27 mouse cellular contexts compared by ENCODE assay signal in the genomic region with DNA sequence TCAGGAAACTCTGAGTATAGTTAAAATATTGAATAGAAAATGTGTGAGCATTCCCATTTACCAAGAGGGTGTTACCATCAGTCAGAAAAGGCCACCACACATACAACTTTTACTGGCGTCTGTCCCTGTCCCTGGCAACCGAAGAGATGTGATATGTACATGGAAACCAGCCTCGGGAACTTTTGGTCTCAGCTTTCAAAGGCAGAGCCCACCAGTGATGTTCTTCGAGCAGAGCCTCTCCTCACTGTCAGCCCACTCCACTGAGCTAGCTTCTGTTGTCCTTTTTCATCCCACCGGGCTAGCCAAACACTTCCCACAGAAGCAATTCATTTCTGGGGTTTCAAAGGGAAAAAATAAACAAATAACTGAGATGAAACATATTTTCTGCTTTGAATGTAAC. TPM values are rescaled to one million over a fixed set of nuclear protein-coding genes. Genes with fewer than 3 reads are reported as not detected.
DNase-seq lines count a peak whose midpoint lies in the region; ATAC-seq and TF ChIP-seq lines count a peak whose summit lies in the region.
"Had no signal": no experiment of that assay in that cellular context is flagged by ENCODE, and none has a peak within 500 bp of the region (broad histone marks: within the 10 kb centered on the region; RNA-seq: fewer than 3 reads in every experiment).

No protein-coding gene starts in this region.

- DNase-seq in hindbrain, embryonic 11.5 days (ENCODE audit: low spot score) = peak; percentile 38
- no peak for DNase-seq in hindbrain, embryonic 10.5 days (ENCODE audit: low spot score)
- no peak for DNase-seq in midbrain, postnatal 0 days (ENCODE audit: low spot score)
- DNase-seq in lung, postnatal 4 days = no peak
- DNase-seq: adrenal gland, adult 8-10 months; cerebellum, adult 11-12 months; gastrocnemius, adult 2 months; kidney, adult 9 months; kidney, postnatal 25 days; liver, postnatal 0 days; thymus, adult 2 months; thymus, postnatal 4 days had no signal

- TF ChIP-seq CTCF in midbrain, postnatal 0 days (IDR thresholded peaks at IDR 0.05) = no peak

- no peak overlapping the region for H3K4me3 ChIP-seq in hindbrain, embryonic 11.5 days (ENCODE audit: low read depth, low read length)
- H3K4me3 ChIP-seq in hindbrain, embryonic 10.5 days = no peak overlapping the region
- H3K4me3 ChIP-seq in midbrain, embryonic 13.5 days (replicated peaks) = no peak overlapping the region
- no peak overlapping the region for H3K4me3 ChIP-seq in midbrain, postnatal 0 days (ENCODE audit: low read depth, low read length)
- H3K4me3 ChIP-seq in embryonic facial prominence, embryonic 13.5 days = no peak overlapping the region
- no peak overlapping the region for H3K4me3 ChIP-seq in neural tube, embryonic 12.5 days
- H3K4me3 ChIP-seq: erythroblast, embryonic 14.5 days; gastrocnemius, adult 2 months; layer of hippocampus, adult 2 months had no signal

- H3K4me1 ChIP-seq in hindbrain, embryonic 11.5 days (replicated peaks; ENCODE audit: control insufficient read depth, insufficient read depth, low read length) = no peaks in the 10 kb centered on the region; the same call in none of the 2 replicates
- peaks cover 30% of the 10 kb centered on the region for H3K4me1 ChIP-seq in hindbrain, embryonic 10.5 days (replicated peaks)
- H3K4me1 ChIP-seq in midbrain, embryonic 13.5 days (replicated peaks) = peaks cover 33% of the 10 kb centered on the region
- H3K4me1 ChIP-seq in midbrain, postnatal 0 days (ENCODE audit: insufficient read depth, low read length) = no peaks in the 10 kb centered on the region
- peaks cover 57% of the 10 kb centered on the region for H3K4me1 ChIP-seq in embryonic facial prominence, embryonic 13.5 days
- peaks cover 51% of the 10 kb centered on the region for H3K4me1 ChIP-seq in neural tube, embryonic 12.5 days

- H3K9ac ChIP-seq in hindbrain, embryonic 11.5 days (ENCODE audit: low read depth, low read length) = no peak overlapping the region
- no peak overlapping the region for H3K9ac ChIP-seq in midbrain, embryonic 13.5 days (replicated peaks)
- no peak overlapping the region for H3K9ac ChIP-seq in midbrain, postnatal 0 days (replicated peaks; ENCODE audit: low read length, poor library complexity, severe bottlenecking)
- no peak overlapping the region for H3K9ac ChIP-seq in embryonic facial prominence, embryonic 13.5 days
- no peak overlapping the region for H3K9ac ChIP-seq in neural tube, embryonic 12.5 days
- H3K9ac ChIP-seq: embryonic facial prominence, embryonic 12.5 days; forebrain, embryonic 13.5 days; hindbrain, embryonic 15.5 days; liver, postnatal 0 days had no signal

- H3K4me2 ChIP-seq in hindbrain, embryonic 11.5 days (replicated peaks; ENCODE audit: low read depth, low read length) = no peak overlapping the region
- H3K4me2 ChIP-seq in midbrain, embryonic 13.5 days (replicated peaks) = no peak overlapping the region; the same call in 1 of the 2 replicates
- no peak overlapping the region for H3K4me2 ChIP-seq in midbrain, postnatal 0 days (ENCODE audit: low read depth, low read length, poor library complexity, severe bottlenecking)
- 0 out of 2 replicates have a peak overlapping the region, but pooled peaks have one; percentile 61 for H3K4me2 ChIP-seq in embryonic facial prominence, embryonic 13.5 days
- peak overlapping the region; percentile 50 for H3K4me2 ChIP-seq in neural tube, embryonic 12.5 days (replicated peaks)
- H3K4me2 ChIP-seq: liver, embryonic 11.5 days had no signal

- no peak for ATAC-seq in hindbrain, embryonic 11.5 days (ENCODE audit: low FRiP score)
- no peak for ATAC-seq in midbrain, embryonic 13.5 days
- no peak for ATAC-seq in midbrain, postnatal 0 days (ENCODE audit: low FRiP score)
- ATAC-seq in embryonic facial prominence, embryonic 13.5 days (ENCODE audit: insufficient number of reproducible peaks, insufficient read depth, low FRiP score, low TSS enrichment, low read depth) = no peak
- no peak for ATAC-seq in neural tube, embryonic 12.5 days (ENCODE audit: low FRiP score, low read depth)
- ATAC-seq: intestine, embryonic 16.5 days; liver, postnatal 0 days; lung, postnatal 0 days had no signal

- H3K36me3 ChIP-seq in hindbrain, embryonic 11.5 days (ENCODE audit: control insufficient read depth, insufficient read depth, low read length) = no peaks in the 10 kb centered on the region
- no peaks in the 10 kb centered on the region for H3K36me3 ChIP-seq in hindbrain, embryonic 10.5 days
- H3K36me3 ChIP-seq in midbrain, embryonic 13.5 days = no peaks in the 10 kb centered on the region
- no peaks in the 10 kb centered on the region for H3K36me3 ChIP-seq in midbrain, postnatal 0 days (ENCODE audit: insufficient read depth, low read length)
- H3K36me3 ChIP-seq in embryonic facial prominence, embryonic 13.5 days = no peaks in the 10 kb centered on the region
- no peaks in the 10 kb centered on the region for H3K36me3 ChIP-seq in neural tube, embryonic 12.5 days
- H3K36me3 ChIP-seq: embryonic facial prominence, embryonic 12.5 days; hindbrain, embryonic 15.5 days; limb, embryonic 12.5 days had no signal

- H3K9me3 ChIP-seq in hindbrain, embryonic 11.5 days (ENCODE audit: control insufficient read depth, low read length) = no peaks in the 10 kb centered on the region
- no peaks in the 10 kb centered on the region for H3K9me3 ChIP-seq in hindbrain, embryonic 10.5 days
- no peaks in the 10 kb centered on the region for H3K9me3 ChIP-seq in midbrain, embryonic 13.5 days
- H3K9me3 ChIP-seq in midbrain, postnatal 0 days (ENCODE audit: low read length) = no peaks in the 10 kb centered on the region
- no peaks in the 10 kb centered on the region for H3K9me3 ChIP-seq in embryonic facial prominence, embryonic 13.5 days
- no peaks in the 10 kb centered on the region for H3K9me3 ChIP-seq in neural tube, embryonic 12.5 days
- H3K9me3 ChIP-seq: embryonic facial prominence, embryonic 12.5 days; forebrain, embryonic 13.5 days; hindbrain, embryonic 15.5 days; limb, embryonic 12.5 days had no signal

- peak overlapping the region; percentile 55; the same call in 1 of the 2 replicates for H3K27ac ChIP-seq in hindbrain, embryonic 11.5 days (ENCODE audit: low read depth, low read length)
- H3K27ac ChIP-seq in hindbrain, embryonic 10.5 days = no peak overlapping the region
- H3K27ac ChIP-seq in midbrain, embryonic 13.5 days = 0 out of 2 replicates have a peak overlapping the region, but pooled peaks have one; percentile 35
- no peak overlapping the region for H3K27ac ChIP-seq in midbrain, postnatal 0 days (ENCODE audit: low read depth, low read length)
- H3K27ac ChIP-seq in embryonic facial prominence, embryonic 13.5 days = no peak overlapping the region
- peak overlapping the region; percentile 20; the same call in 1 of the 2 replicates for H3K27ac ChIP-seq in neural tube, embryonic 12.5 days
- H3K27ac ChIP-seq: embryonic facial prominence, embryonic 12.5 days; forebrain, embryonic 13.5 days; gastrocnemius, adult 2 months; hindbrain, embryonic 15.5 days; layer of hippocampus, adult 2 months; limb, embryonic 12.5 days; stomach, postnatal 0 days had no signal

- 0% methylated on average over 5 of the region's 5 CpGs for WGBS in hindbrain, embryonic 11.5 days
- 1% methylated on average over 5 of the region's 5 CpGs for WGBS in hindbrain, embryonic 10.5 days
- 2% methylated on average over 5 of the region's 5 CpGs for WGBS in midbrain, embryonic 13.5 days
- 7% methylated on average over 5 of the region's 5 CpGs for WGBS in midbrain, postnatal 0 days
- 4% methylated on average over 5 of the region's 5 CpGs for WGBS in embryonic facial prominence, embryonic 13.5 days
- 0% methylated on average over 5 of the region's 5 CpGs for WGBS in neural tube, embryonic 12.5 days

- peaks cover 85% of the 10 kb centered on the region for H3K27me3 ChIP-seq in hindbrain, embryonic 11.5 days (ENCODE audit: control insufficient read depth, insufficient read depth, low read length)
- H3K27me3 ChIP-seq in hindbrain, embryonic 10.5 days (ENCODE audit: insufficient read depth, poor library complexity, severe bottlenecking) = peaks cover 100% of the 10 kb centered on the region
- peaks cover 99% of the 10 kb centered on the region for H3K27me3 ChIP-seq in midbrain, embryonic 13.5 days
- H3K27me3 ChIP-seq in midbrain, postnatal 0 days (ENCODE audit: insufficient read depth, low read length) = peaks cover 77% of the 10 kb centered on the region
- H3K27me3 ChIP-seq in embryonic facial prominence, embryonic 13.5 days = peaks cover 87% of the 10 kb centered on the region
- H3K27me3 ChIP-seq in neural tube, embryonic 12.5 days (replicated peaks) = peaks cover 88% of the 10 kb centered on the region

RNA-seq across cellular contexts. Expression of gene Tfap2a, which starts 29.9 kb away (rescaled TPM):
- 15.5 and 20.6 TPM in 2 replicates for polyA plus RNA-seq in hindbrain, embryonic 11.5 days (2014; fragmentation: Nextera tagmentation; extraction: Ambion mirVana)
- 6.7 and 13.8 TPM in 2 replicates for polyA plus RNA-seq in hindbrain, embryonic 10.5 days (2016; fragmentation: Nextera tagmentation; extraction: Ambion mirVana)
- polyA plus RNA-seq in midbrain, embryonic 13.5 days (2015; fragmentation: Nextera tagmentation; extraction: Ambion mirVana) = 8.9 and 9.2 TPM in 2 replicates
- 1.3 and 4.0 TPM in 2 replicates for total RNA-seq in midbrain, postnatal 0 days (2014; rRNA removed)
- 1.3 and 2.0 TPM in 2 replicates for polyA plus RNA-seq in midbrain, postnatal 0 days (2015; fragmentation: Nextera tagmentation; extraction: Ambion mirVana)
- polyA plus RNA-seq in embryonic facial prominence, embryonic 13.5 days (2015; fragmentation: Nextera tagmentation; extraction: Ambion mirVana) = 17.5 and 20.5 TPM in 2 replicates
- polyA plus RNA-seq in neural tube, embryonic 12.5 days (2016; fragmentation: Nextera tagmentation; extraction: Ambion mirVana) = 15.5 and 21.6 TPM in 2 replicates
- total RNA-seq: MEL had no signal
- polyA plus RNA-seq: erythroblast, embryonic 14.5 days; heart, postnatal 0 days; liver, postnatal 0 days had no signal

Comparison
In these comparisons a context has a peak if more than half of its experiments do, and no peak if none do; other contexts are left out.
1. H3K27ac ChIP-seq: peak in hindbrain, embryonic 11.5 days (single experiment), midbrain, embryonic 13.5 days (single experiment) and neural tube, embryonic 12.5 days (single experiment); none in hindbrain, embryonic 10.5 days (single experiment), midbrain, postnatal 0 days (single experiment) and embryonic facial prominence, embryonic 13.5 days (single experiment).
2. H3K4me2 ChIP-seq: peak in embryonic facial prominence, embryonic 13.5 days (single experiment) and neural tube, embryonic 12.5 days (single experiment); none in hindbrain, embryonic 11.5 days (single experiment), midbrain, embryonic 13.5 days (single experiment) and midbrain, postnatal 0 days (single experiment).